Mouse (Mus musculus): ENCODE measurements at regions not wholly inside any gene's neighbourhood (a gene's known extent, or its start where the extent isn't known, plus 50 kb on each side); places are given as distances from the start of the nearest gene placed in this dataset.

GRCm38 (mm10) chr19:33078681-33079360 lies 313.3 kb downstream of the Rnls start:
- no peak for TF ChIP-seq CTCF (IDR thresholded peaks at IDR 0.05; ENCODE audit: low read depth)
- TF ChIP-seq EP300 (IDR thresholded peaks at IDR 0.05; ENCODE audit: low read depth) = no peak
